Mouse (Mus musculus) cerebellum, postnatal 10 days (tissue): ENCODE measurements at regions not wholly inside any gene's neighbourhood (a gene's known extent, or its start where the extent isn't known, plus 50 kb on each side); places are given as distances from the start of the nearest gene placed in this dataset.

Experiments used
- DNase-seq, 2 experiments: peaks; one replicate each; pipeline ENCODE4 v3.0.0; 2021; ENCODE audit warnings: mixed read lengths in 2 of 2

- no peak for DNase-seq
Observed at GRCm38 (mm10) chr4:109610222-109610621, 56.8 kb downstream of the Cdkn2c start.

- DNase-seq, result no peak
Observed at GRCm38 (mm10) chr4:109609770-109610169, 57.2 kb downstream of the Cdkn2c start.

- DNase-seq, result no peak
Observed at GRCm38 (mm10) chr4:109589760-109590312, 58.7 kb upstream of the 4930522H14Rik start.

GRCm38 (mm10) chr4:109583185-109583786 lies 52.2 kb upstream of the 4930522H14Rik start:
- peak; percentile 10 to 17 for DNase-seq

GRCm38 (mm10) chr4:109582523-109582922 lies 51.4 kb upstream of the 4930522H14Rik start:
- no peak for DNase-seq
